Mouse (Mus musculus) heart, embryonic 10.5 days (tissue): ENCODE data around the gene Mecom. TPM values are rescaled to one million over a fixed set of nuclear protein-coding genes. Genes with fewer than 3 reads are reported as not detected.

ENCODE experiments used
- DNase-seq: peaks from one replicate; pipeline ENCODE4 v3.0.0-alpha.2; 2017; ENCODE audit warnings: low spot score
- H3K27ac ChIP-seq: fragments of 300-500 bp; sonication (generic); 2 replicates; pipeline ENCODE4 v1.5.1; 2016; ENCODE audit warnings: mild to moderate bottlenecking
- H3K27me3 ChIP-seq: fragments of 300-500 bp; sonication (generic); 2 replicates; pipeline ENCODE4 v1.6.1; 2016; ENCODE audit warnings: mild to moderate bottlenecking; ENCODE audit not compliant: poor library complexity, insufficient read depth, severe bottlenecking
- H3K36me3 ChIP-seq: fragments of 300-500 bp; sonication (generic); 2 replicates; pipeline ENCODE4 v1.6.1; 2016; ENCODE audit warnings: mild to moderate bottlenecking, moderate library complexity
- H3K4me1 ChIP-seq: fragments of 300-500 bp; sonication (generic); 2 replicates; pipeline ENCODE4 v1.6.1; 2016; ENCODE audit warnings: mild to moderate bottlenecking
- H3K4me3 ChIP-seq: fragments of 300-500 bp; sonication (generic); 2 replicates; pipeline ENCODE4 v1.5.1; 2016; ENCODE audit warnings: mild to moderate bottlenecking, moderate library complexity
- H3K9me3 ChIP-seq: fragments of 300-500 bp; sonication (generic); 2 replicates; pipeline ENCODE4 v1.6.1; 2016; ENCODE audit warnings: mild to moderate bottlenecking, moderate library complexity
- WGBS: fragments of 180-500 bp; shearing (Covaris S2); methylation state at CpG from one replicate; pipeline ENCODE4 v1.1.7; 2016; 5-methylcytosine and 5-hydroxymethylcytosine counted together
- polyA plus RNA-seq: library from polyadenylated mRNA; unstranded; fragments of >200 nt; fragmentation: Nextera tagmentation; extraction: Ambion mirVana; gene quantifications from 2 replicates; pipeline ENCODE4 v1.2.1, GENCODE M21; 2016

Mecom gene
- polyA plus RNA-seq, 1 experiment from 2014 or later = 40.3 TPM

DNA sequence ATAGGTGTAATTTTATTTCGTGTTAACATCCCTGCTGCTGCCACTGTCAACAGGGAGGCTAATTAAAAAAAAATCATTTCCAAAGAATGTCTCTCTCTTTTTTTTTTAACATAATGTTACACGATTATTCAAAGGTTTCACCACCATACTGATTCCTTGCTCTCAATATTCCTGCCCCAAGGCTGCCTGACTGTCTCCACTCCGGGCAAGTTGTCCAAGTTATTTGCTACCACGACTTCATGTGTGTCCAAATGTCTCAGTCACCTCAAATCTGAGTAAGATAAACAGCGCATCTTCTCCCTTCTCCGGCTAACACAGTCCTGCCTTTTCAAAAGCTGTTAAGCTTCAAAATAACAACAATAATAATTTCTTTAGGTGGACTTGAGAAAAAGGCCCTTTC, 536.1 kb downstream of the Mecom start:
- Histone ChIP-seq H3K36me3 (no peaks in the 10 kb centered on the region), H3K4me3 (peak overlapping the region; percentile 80), H3K27ac (peak overlapping the region; percentile 95), H3K9me3 (no peaks in the 10 kb centered on the region), H3K4me1 (peaks cover 12% of the 10 kb centered on the region), H3K27me3 (no peaks in the 10 kb centered on the region)
- no peak for DNase-seq
- 12% methylated on average over 6 of the region's 6 CpGs for WGBS

GRCm38 (mm10) chr3:30010889-30011288, 536.9 kb downstream of the Mecom start:
- peak overlapping the region; percentile 95 for H3K27ac ChIP-seq
- DNase-seq = no peak
- H3K4me3 ChIP-seq = peak overlapping the region; percentile 80
- H3K4me1 ChIP-seq = peaks cover 11% of the 10 kb centered on the region
- no peaks in the 10 kb centered on the region for H3K27me3 ChIP-seq
- 0 out of 2 replicates have a peak, but pooled peaks cover 3% of the 10 kb centered on the region for H3K36me3 ChIP-seq
- no peaks in the 10 kb centered on the region for H3K9me3 ChIP-seq
- 32% methylated on average over 6 of the region's 6 CpGs for WGBS

GRCm38 (mm10) chr3:30009596-30009995, 538.2 kb downstream of the Mecom start:
- Histone ChIP-seq H3K9me3 (no peaks in the 10 kb centered on the region), H3K4me3 (peak overlapping the region; percentile 80), H3K27ac (no peak overlapping the region), H3K4me1 (peaks cover 5% of the 10 kb centered on the region; the same call in 1 of the 2 replicates), H3K36me3 (0 out of 2 replicates have a peak, but pooled peaks cover 3% of the 10 kb centered on the region), H3K27me3 (no peaks in the 10 kb centered on the region)
- WGBS = 41% methylated on average over 5 of the region's 5 CpGs
- DNase-seq = no peak

GRCm38 (mm10) chr3:30004888-30005405, 542.9 kb downstream of the Mecom start:
- Histone ChIP-seq H3K4me3 (no peak overlapping the region), H3K9me3 (no peaks in the 10 kb centered on the region), H3K27ac (no peak overlapping the region), H3K4me1 (no peaks in the 10 kb centered on the region; the same call in 1 of the 2 replicates), H3K27me3 (no peaks in the 10 kb centered on the region), H3K36me3 (0 out of 2 replicates have a peak, but pooled peaks cover 3% of the 10 kb centered on the region)
- DNase-seq = no peak
- WGBS = 68% methylated on average over 8 of the region's 8 CpGs

GRCm38 (mm10) chr3:30000260-30000659, 547.5 kb downstream of the Mecom start:
- no peak for DNase-seq
- no peak overlapping the region for H3K27ac ChIP-seq
- WGBS = 80% methylated on average over 7 of the region's 7 CpGs
- H3K36me3 ChIP-seq = peaks cover 21% of the 10 kb centered on the region
- H3K9me3 ChIP-seq = no peaks in the 10 kb centered on the region
- no peak overlapping the region for H3K4me3 ChIP-seq
- no peaks in the 10 kb centered on the region for H3K27me3 ChIP-seq
- no peaks in the 10 kb centered on the region; the same call in 1 of the 2 replicates for H3K4me1 ChIP-seq

- Histone ChIP-seq H3K36me3 (peaks cover 25% of the 10 kb centered on the region), H3K27me3 (no peaks in the 10 kb centered on the region), H3K9me3 (no peaks in the 10 kb centered on the region), H3K27ac (no peak overlapping the region), H3K4me3 (no peak overlapping the region), H3K4me1 (no peaks in the 10 kb centered on the region)
- DNase-seq = no peak
- 31% methylated on average over 1 of the region's 1 CpGs for WGBS
These were observed 548.8 kb downstream of the Mecom start for GRCm38 (mm10) chr3:29999035-29999434.

- 75% methylated on average over 7 of the region's 7 CpGs for WGBS
- peaks cover 29% of the 10 kb centered on the region for H3K36me3 ChIP-seq
- no peak overlapping the region for H3K27ac ChIP-seq
- DNase-seq = no peak
- H3K9me3 ChIP-seq = no peaks in the 10 kb centered on the region
- no peaks in the 10 kb centered on the region for H3K4me1 ChIP-seq
- no peak overlapping the region for H3K4me3 ChIP-seq
- H3K27me3 ChIP-seq = no peaks in the 10 kb centered on the region
These were observed 550.7 kb downstream of the Mecom start for GRCm38 (mm10) chr3:29997068-29997467.

DNA sequence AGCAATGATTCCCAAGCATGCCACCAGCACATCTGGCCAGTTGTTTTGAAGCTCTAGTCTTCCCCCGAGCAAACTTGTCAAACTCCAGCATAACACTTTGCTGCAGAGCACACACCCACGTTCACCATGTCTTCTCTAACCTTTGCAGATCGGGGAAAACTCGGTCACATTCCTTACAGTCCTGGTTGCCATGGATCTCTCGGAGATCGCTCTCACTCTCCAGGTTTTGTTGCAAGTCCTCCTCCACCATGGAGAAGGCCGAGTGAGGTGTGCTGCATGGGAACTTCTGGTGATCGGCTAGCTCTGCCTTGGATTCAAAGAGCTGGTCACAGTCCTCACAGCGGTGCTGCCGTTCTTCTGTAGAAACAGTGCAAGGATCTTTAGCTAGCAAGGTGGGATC, 554.5 kb downstream of the Mecom start:
- no peaks in the 10 kb centered on the region for H3K27me3 ChIP-seq
- WGBS = 54% methylated on average over 10 of the region's 10 CpGs
- no peak for DNase-seq
- H3K27ac ChIP-seq = no peak overlapping the region
- H3K4me1 ChIP-seq = no peaks in the 10 kb centered on the region
- H3K4me3 ChIP-seq = no peak overlapping the region
- H3K36me3 ChIP-seq = peaks cover 36% of the 10 kb centered on the region
- H3K9me3 ChIP-seq = no peaks in the 10 kb centered on the region

DNA sequence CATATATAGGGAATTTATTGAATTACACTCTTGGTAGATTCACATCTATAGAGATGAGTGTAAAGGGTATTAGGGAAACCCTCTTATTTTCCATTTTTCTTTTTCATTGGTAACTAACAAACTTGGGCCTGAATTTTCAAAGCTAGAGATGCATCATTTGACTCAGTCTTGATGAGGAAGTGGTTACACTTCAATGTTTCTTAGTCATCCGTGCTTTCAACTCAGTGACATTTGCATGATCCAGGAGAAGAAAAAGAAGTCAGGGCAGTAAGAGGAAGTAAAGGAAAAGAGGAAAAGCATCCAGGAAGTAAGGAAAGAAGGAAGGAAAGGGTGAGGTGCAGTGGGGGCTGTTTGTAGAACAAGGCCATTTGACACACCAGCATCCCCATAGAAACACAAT, 556.3 kb downstream of the Mecom start:
- no peak for DNase-seq
- Histone ChIP-seq H3K9me3 (no peaks in the 10 kb centered on the region), H3K4me3 (no peak overlapping the region), H3K27ac (no peak overlapping the region), H3K27me3 (no peaks in the 10 kb centered on the region), H3K4me1 (no peaks in the 10 kb centered on the region), H3K36me3 (peaks cover 28% of the 10 kb centered on the region)
- WGBS = 86% methylated on average over 1 of the region's 1 CpGs

- peaks cover 35% of the 10 kb centered on the region for H3K36me3 ChIP-seq
- 86% methylated on average over 3 of the region's 3 CpGs for WGBS
- DNase-seq = no peak
- no peaks in the 10 kb centered on the region for H3K27me3 ChIP-seq
- H3K4me3 ChIP-seq = no peak overlapping the region
- no peak overlapping the region for H3K27ac ChIP-seq
- no peaks in the 10 kb centered on the region for H3K9me3 ChIP-seq
- H3K4me1 ChIP-seq = peaks cover 6% of the 10 kb centered on the region
These were observed 563.4 kb downstream of the Mecom start for GRCm38 (mm10) chr3:29984431-29984830.

DNA sequence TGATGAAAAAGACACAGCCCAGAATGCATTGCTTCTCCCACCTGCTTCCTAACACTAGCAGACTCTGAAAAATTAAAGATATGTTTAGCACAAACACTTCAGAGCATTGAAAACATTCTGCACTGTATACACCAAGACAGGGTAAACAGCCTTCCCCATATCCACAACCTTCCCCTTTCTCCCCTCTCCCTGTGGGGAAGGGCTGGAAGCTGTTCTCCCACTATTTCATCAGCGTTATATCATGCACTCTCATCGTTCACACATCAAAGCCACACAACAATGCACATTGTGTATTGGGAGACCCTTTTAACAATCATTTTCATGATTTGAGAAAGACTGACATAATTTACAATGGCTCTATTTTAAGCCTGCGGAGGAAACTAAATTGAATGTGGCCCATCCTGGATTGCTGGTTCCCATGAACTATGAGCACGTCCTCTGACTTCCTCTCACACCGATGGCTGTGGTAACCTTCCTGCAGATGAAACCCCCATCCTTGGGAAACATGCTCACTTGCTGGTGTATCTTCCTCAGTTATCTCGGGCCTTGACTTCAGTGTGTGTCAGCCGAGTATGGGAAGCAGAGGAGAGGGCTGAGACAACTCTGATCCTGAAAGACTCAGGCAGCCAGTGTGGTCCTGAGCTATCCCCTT, 566.4 kb downstream of the Mecom start:
- Histone ChIP-seq H3K27me3 (no peaks in the 10 kb centered on the region), H3K27ac (no peak overlapping the region), H3K9me3 (no peaks in the 10 kb centered on the region), H3K4me3 (no peak overlapping the region), H3K4me1 (peaks cover 6% of the 10 kb centered on the region), H3K36me3 (peaks cover 28% of the 10 kb centered on the region)
- WGBS = 66% methylated on average over 7 of the region's 7 CpGs
- no peak for DNase-seq

DNA sequence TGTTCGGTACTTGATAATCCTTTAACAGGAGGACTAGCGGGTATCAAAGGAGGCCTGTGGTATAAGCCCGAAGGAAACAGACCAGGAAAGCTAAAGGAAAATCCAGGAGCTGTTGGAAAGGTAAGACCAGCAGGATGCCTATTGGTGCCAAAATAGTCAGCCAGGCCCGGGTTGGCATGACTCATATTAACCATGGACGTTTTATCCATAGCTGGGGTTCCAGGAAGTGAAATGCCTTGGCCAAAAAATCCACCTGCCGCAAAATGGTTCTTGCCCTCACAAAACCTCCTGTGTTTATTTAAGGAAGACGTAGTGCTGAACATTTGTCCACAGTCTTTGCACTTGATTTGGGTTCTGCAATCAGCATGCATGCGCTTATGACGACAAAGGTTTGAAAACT, 567.3 kb downstream of the Mecom start:
- no peaks in the 10 kb centered on the region for H3K9me3 ChIP-seq
- 79% methylated on average over 9 of the region's 9 CpGs for WGBS
- H3K4me3 ChIP-seq = no peak overlapping the region
- peaks cover 6% of the 10 kb centered on the region for H3K4me1 ChIP-seq
- peaks cover 24% of the 10 kb centered on the region for H3K36me3 ChIP-seq
- no peak overlapping the region for H3K27ac ChIP-seq
- no peak for DNase-seq
- no peaks in the 10 kb centered on the region for H3K27me3 ChIP-seq

- Histone ChIP-seq H3K27me3 (no peaks in the 10 kb centered on the region), H3K4me3 (no peak overlapping the region), H3K36me3 (peaks cover 15% of the 10 kb centered on the region), H3K27ac (no peak overlapping the region), H3K9me3 (no peaks in the 10 kb centered on the region), H3K4me1 (peaks cover 6% of the 10 kb centered on the region)
- no peak for DNase-seq
- WGBS = 51% methylated on average over 4 of the region's 4 CpGs
These were observed 571.2 kb downstream of the Mecom start for GRCm38 (mm10) chr3:29976580-29976979.
